Mouse (Mus musculus): ENCODE measurements at regions not wholly inside any gene's neighbourhood (a gene's known extent, or its start where the extent isn't known, plus 50 kb on each side); places are given as distances from the start of the nearest gene placed in this dataset.
A peak's percentile ranks its signal among the peaks of the same experiment; 100 is the strongest.

DNA sequence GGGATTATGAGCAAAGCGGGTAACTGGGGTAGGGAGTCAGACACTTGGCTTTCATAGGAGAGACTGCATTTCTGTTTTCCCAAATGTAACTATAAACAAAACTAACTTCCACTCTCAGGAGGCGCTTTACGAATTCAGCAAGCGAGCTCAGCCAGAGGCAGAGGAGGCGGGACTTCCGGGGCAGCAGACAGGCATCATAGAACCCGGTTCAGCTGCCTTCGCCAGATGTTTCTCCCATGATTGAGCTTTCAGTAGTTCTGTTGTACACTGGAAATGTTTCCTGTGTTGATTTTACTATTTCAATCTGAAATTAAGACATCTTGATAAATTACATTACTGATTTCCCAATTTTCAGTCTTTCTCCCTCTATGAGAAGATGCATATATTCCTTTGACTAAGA lies 92.9 kb downstream of the Zfp365 start:
- no peak for DNase-seq (ENCODE audit: low spot score)
- intact Hi-C loops (cut with DNase I): no loop called here

DNA sequence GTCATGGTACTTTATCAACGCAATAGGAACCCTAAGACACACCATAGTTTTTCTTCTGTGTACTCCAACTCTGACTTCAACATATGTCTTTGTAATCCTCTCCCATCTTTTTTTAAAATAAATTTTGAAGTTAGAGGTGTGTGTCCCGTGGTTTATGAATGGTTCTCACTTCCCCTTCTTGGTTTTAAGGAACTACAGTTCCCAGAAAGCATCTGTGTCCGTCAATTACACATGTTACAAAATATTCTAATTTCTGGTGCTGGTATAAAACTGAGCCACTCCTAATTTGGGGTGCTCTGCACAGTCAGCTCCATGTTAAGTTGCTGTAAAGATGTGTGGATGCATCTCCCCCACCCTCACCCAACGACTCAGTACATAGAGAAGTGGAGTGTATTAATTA lies 98.6 kb downstream of the Zfp365 start:
- DNase-seq (ENCODE audit: low spot score): no peak
- intact Hi-C loops (cut with DNase I): no loop called here

DNA sequence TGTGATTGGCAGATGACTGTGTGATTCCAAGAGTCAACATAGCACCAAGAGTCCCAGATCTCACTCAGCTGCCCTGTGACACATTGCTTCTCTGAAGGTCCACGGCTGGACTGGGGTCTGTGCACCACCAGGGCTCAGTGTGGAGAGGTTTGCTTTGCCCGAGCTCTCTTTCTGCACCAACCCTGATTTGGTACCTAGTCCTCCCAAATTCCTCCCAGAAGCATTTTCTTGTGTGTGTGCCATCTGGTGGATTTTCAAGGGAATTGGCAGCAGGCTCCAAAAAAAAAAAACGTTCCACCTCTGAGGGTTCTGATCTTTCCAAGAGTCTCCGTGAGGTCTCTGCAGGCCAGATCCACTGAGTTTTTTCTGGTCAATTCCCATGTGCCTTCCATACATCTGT lies 107.3 kb downstream of the Zfp365 start:
- DNase-seq (ENCODE audit: low spot score): no peak
- intact Hi-C loops (cut with DNase I): no loop called here

DNA sequence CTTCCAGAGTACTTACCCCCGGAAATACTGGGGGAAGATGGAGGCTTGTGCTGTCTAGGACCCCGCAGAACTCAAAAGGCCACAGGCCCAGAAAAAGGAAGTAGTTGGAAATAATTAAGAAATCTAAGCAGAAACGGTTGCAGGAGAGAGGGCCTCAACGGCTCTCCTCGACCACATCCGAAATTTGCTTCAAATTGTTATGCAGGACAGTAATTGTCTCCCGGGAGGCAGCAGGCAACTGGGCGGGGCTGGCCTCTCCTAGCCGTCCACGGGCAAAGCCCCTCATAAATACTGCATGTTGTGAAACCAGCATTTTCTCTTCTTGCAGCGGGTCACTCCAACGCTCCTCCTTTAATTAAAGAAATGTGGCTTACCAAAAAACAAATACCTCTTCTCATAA lies 107.8 kb downstream of the Zfp365 start:
- intact Hi-C loops (cut with DNase I): no loop called here
- no peak for DNase-seq (ENCODE audit: low spot score)

DNA sequence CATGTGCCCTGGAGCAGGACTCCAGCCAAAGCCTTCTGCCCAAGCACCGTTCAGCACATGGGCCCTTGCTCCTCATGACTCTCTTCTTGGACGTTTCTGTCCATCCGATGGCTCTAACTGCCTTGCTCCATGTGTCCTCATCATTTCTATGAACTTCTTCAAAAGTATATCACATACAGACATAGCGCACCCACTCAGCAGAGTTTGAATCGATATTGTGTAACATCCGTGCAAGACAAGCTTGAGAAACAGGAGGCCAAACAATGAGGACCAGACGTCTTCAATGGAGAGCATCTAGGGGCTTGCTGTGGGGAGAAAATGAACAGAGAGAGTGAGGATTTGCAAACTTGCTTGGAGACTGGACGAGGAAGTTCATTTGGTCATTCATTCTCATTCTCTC lies 110.3 kb downstream of the Zfp365 start:
- DNase-seq (ENCODE audit: low spot score): no peak
- intact Hi-C loops (cut with DNase I): no loop called here

DNA sequence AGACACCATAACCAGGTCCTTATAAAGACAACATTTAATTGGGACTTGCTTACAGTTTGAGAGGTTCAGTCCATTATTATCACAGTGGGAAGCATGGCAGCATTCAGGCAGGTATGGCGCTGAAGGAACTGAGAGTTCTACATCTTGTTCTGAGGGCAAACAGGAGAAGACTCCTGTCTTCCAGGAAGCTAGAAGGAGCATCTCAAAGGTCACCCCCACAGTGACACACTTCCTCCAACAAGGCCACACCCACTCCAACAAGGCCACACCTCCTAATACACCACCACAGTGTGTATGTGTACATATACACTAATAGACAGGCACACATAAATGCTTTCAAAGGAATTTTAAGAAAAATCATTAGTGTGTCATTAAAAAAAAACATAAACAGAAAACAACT lies 110.8 kb downstream of the Zfp365 start:
- DNase-seq (ENCODE audit: low spot score): no peak
- intact Hi-C loops (cut with DNase I): no loop called here

DNA sequence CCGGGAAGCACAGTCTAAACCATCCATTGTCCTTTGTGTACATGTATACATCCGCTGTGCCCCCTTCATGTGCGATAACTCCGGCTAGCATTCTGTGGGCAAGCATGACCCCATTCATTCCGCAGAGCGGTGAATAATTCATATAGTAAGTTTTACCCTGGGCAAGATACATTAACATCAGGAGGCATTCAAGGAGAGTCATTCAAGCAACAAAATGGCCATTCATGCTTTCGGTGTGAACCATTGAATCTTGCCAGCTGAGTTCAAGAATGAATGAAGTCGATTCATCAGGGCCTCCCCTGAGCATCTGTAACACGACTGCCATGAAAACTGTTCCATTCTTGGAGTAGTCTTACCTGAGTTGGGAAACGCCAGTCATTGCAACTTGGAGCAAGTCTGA lies 113.5 kb downstream of the Zfp365 start:
- intact Hi-C loops (cut with DNase I): no loop called here
- DNase-seq (ENCODE audit: low spot score): no peak

DNA sequence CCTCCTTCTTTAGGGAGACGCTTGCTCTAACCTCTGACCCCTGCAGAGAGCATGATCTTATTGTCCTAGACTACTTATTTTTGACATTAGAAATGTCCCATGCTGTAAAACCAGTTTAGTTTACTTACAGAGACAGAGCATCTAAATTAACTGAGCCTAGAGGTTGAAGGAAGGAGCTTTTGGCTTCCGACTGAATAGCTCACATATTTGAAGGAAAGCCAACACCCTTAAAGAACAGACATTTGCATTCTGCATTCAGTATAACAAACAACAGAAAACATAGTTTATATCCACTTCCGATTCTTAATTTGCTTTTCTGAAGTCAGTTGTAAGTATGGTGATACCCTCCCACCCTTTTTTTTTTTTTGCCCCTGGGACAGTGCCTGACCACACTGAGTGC lies 119.3 kb downstream of the Zfp365 start:
- intact Hi-C loops (cut with DNase I): no loop called here
- DNase-seq (ENCODE audit: low spot score): no peak

DNA sequence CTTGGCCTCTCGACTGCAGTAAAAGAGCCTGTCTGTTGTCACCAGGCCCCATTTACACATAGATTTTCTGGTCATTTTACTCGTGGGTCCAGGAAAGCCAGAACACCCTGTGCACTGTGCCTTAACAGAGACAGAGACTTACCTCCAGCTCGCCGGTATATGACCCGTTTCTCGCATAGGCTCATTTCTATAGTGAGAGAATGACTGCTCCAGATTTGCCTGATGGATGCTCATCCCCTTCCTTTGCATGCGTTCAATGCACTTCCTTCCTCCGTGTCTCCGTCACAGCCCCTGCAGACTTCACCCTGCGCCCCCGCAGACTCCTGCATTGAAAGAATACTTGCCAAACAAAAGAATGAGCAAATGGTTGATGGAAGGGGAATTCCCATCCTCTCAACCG lies 122.8 kb downstream of the Zfp365 start:
- DNase-seq (ENCODE audit: low spot score): no peak

DNA sequence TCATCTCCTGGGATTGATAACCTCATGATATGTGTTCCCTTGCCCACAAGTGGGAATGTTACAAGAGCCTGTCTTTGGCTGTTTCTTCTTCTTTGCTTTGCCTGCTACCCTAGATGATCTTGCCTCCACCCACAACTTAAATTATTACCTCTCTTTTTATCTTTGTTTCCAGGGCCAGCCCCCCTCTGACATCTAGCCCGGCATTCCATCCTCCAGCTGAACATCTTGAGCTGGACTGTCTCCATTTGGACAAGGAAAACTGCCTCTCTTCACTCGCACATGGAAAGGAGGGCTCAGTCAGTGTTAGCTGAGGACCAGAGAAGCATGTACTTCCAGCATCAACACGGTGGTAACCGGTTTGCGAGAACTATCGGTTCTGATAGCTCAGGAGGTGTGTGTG lies 124.3 kb downstream of the Zfp365 start:
- no peak for DNase-seq (ENCODE audit: low spot score)
- intact Hi-C loops (cut with DNase I): no loop called here

More for the DNA sequence above, 122.8 kb downstream of the Zfp365 start:
- intact Hi-C loops (cut with DNase I): no loop called here

DNA sequence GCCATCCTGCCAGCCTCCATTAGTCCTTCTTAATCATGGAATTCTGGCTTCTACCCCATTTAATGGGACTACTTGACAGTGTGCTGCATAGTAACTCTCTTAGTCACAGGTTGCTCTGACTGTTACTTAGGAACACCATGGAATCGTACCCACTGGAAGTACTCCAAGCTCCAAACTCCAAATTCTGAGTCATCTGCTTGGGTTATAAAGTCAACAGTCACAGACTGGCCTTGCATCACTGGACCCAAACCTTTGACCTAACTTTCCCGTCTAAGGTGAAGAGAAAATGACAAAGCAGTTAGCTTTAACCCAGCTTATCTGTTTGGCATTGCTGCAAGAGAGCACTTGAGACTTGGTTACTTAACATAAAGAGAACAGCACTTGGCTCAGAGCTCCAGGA lies 126.9 kb downstream of the Zfp365 start:
- DNase-seq (ENCODE audit: low spot score): peak; percentile 28
- intact Hi-C loops (cut with DNase I): no loop called here

DNA sequence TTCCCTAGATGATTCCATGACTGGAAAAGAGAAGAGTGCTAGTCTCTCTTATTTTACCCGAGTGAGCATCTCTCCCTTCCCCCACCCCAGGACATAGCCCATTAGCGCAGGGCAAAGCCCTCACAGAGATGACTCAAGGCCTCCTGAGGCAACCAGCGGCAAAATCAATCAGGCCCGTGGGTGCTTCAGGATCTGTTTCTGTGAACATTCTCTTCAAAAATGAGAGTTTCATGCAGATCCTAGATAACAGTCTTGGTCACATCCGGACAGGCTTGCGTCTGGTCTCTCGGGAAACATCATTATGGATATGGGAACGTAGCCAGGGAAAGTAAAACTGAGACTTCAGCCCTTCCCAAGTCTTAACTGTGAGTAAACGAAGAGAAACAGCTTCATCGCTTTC lies 134.1 kb downstream of the Zfp365 start:
- no peak for DNase-seq (ENCODE audit: low spot score)
- intact Hi-C loops (cut with DNase I): no loop called here

DNA sequence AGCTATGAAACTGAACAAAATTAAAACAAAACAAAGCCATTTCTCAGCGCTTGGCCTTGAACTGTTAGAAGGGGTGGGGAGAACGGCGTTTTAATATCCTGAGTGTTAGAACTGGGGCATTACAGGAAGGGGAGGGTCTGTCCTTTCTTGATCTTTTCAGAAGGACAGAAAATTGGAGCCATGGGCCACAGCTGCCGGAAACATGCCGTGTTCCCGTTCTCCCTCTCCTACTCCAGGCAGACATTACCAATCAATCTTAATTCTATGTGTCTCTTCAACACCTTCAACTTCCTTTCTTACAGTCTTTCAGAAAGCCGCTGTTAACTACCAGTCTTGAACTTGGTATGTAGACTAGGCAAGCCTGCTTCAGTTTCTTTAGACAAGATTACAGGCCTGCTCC lies 134.7 kb downstream of the Zfp365 start:
- intact Hi-C loops (cut with DNase I): no loop called here
- no peak for DNase-seq (ENCODE audit: low spot score)

DNA sequence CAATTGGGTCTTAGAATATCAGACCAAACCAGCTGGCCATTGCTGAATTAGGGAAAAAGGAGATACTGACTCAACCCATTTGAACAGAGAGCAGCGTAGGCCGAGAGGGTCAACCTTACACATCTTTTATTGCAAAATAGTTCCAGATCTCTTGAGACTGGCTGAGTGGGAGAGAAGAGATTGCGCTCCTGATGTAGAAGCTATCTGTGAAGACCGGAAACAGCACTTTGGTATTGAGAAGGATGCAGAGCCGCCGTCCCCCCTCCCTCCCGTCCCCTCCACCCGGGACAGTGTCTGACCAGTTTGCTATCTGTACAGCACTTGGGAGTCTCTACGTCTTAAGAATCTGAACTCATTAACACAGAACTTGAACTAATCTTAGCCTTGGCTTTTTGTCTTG lies 135.6 kb downstream of the Zfp365 start:
- intact Hi-C loops (cut with DNase I): no loop called here
- DNase-seq (ENCODE audit: low spot score): peak; percentile 12

DNA sequence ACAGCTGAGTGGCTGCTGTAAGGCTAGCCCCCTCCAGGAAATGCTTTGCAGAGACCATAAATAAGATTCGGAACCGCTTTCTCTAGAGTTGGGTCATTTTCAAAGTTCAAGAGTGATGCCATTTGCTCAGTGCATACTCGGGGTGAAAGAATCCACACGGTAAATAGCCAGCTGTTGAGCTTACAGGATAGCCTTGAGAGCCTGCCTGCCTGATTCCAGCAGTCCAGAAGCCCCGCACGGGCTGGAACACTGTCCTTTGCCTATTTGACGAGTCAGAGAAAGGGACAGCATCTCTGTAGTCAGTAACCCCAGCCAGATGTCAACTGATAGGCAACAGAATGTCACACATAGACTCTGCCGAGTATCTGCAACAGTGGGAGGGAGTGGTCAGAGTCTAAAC lies 140.7 kb downstream of the Zfp365 start:
- intact Hi-C loops (cut with DNase I): no loop called here
- no peak for DNase-seq (ENCODE audit: low spot score)

DNA sequence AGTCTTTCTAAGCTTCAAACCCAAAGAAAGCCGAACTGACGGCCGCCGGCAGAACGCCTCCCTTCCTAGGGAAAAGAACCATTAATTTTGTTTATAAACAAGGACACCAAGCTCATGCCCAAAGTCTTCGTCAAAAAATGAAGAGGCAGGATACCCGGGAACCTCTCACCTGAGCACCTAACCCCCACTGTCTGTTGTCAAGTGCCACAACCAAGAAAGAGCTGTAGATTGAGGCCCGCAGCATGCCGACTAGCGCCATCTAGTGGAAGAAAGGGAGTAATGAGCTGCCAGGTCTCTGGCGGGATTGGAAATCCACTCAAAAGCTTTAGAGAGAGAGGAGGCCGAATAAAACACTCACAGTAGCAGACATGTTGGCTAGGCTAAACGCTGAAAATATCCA lies 146.4 kb downstream of the Zfp365 start:
- intact Hi-C loops (cut with DNase I): loop anchor here (1.0 kb wide), 1 partner anchor 451 kb away; no protein-coding TSS in a partner anchor
- no peak for DNase-seq (ENCODE audit: low spot score)

DNA sequence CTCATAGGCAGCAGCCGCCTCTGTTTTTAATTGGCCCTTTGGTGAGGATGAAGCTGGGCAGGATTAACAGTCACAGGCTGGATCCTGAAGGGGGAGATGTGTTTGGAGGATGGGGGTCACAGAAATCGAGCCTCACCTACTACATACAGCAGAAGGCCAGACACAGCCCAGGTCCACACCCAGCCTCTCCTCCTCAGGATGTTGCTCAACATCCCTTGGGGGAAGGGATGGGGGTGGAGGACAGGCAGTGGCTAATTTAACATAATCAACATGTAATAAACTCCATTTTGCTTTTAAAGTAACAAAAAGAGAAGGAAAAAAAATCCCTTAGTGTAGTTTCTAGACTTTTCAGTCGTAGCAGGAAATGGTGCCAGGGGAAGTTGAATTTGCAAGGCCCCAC lies 152.0 kb downstream of the Zfp365 start:
- intact Hi-C loops (cut with DNase I): no loop called here
- peak; percentile 21 for DNase-seq (ENCODE audit: low spot score)

DNA sequence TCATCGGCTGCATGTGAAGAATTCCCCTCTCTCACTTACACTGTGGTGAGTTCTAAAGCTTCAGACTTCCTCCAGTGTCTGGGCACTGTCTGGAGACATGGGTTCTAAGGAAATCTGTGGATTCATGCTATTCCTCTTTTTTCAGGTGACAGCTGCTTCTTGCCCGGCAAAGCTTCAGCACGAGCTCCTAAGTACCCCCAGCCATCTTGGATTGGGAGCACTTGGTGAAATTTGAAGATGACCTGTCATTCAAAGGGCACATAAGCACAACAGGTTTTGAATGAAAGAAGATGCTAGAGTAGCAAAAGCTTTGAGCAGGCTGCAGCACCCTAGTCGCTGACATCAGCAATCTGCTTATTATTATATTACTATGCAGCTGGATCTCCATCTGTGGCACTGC lies 164.3 kb downstream of the Zfp365 start:
- intact Hi-C loops (cut with DNase I): no loop called here
- no peak for DNase-seq (ENCODE audit: low spot score)

DNA sequence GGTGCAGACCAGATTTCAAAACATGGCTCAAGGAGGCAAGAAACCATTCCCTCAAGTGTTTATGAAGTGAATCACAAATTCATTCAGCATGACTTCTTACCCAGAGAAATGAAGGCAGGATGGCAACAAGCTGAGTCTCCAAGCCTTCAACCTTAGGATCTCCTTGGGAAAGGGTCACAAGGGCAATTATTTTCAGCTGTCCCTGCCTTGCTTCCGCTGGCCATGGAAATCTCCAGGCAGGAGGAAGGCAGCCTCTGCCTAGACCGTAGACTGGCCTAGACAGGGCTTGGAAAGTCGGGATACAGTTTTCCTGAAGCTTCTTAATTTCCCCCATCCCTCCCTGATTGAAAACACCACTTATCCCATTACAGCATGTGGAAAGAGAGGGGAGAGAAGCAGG lies 165.0 kb downstream of the Zfp365 start:
- intact Hi-C loops (cut with DNase I): no loop called here

DNA sequence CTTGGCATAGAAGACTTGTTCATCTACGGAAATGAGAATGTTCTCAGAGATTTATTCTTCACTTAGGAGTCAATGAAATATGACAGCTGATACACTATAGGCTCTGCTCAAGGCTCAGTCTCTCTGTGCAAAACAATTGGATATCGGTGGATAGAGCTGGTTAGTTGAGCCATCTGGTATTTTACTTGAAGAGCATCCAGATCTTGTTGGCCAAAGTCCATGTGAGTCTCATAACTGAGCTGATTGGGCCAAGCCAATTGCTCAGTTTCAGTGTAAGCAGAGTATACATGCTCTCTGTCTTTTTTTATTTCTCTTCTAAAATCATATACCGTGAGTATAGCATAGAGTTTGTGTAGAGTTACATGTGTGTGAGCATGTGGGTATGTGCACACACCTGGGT lies 166.3 kb downstream of the Zfp365 start:
- no peak for DNase-seq (ENCODE audit: low spot score)
- intact Hi-C loops (cut with DNase I): no loop called here

More for the DNA sequence above, 165.0 kb downstream of the Zfp365 start:
- DNase-seq (ENCODE audit: low spot score): no peak

DNA sequence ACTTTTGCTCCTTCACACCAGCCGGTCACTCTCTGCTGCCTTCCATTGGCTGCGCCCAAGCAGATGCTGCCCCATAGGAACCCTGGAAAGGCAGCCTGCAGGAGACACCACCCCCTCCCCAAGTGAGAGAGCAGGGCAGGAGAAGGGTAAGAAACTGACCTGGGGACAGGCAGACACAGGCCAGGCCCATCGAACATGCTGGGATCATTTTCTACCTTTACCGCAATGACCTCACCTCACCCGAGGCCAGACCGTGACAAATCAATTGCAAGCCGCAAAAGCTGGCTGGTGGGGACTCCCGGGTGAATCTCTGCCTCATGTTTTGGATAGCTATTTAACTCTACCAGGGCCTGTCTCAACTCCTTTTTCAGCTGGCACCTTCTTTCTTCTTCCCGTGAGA lies 168.9 kb downstream of the Zfp365 start:
- intact Hi-C loops (cut with DNase I): no loop called here
- DNase-seq (ENCODE audit: low spot score): no peak

DNA sequence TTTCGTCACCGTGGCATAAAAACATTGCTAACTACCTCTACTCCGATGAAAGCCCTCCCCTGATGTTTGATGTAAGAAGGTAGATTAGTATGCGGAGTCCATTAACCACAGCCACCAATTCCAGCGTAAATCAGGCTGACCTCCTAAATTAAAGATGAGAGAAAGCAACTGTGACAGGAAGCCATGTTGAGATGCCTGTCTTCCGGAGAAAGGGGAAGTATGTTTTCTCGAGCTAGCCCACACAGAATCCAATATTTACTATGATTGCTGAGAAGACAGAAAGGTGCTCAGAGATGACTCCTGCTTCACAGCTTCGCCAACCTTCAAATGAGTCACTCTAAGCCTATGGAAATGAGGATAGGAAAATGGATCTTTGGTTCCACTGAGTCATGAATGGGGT lies 169.6 kb downstream of the Zfp365 start:
- no peak for DNase-seq (ENCODE audit: low spot score)
- intact Hi-C loops (cut with DNase I): no loop called here

DNA sequence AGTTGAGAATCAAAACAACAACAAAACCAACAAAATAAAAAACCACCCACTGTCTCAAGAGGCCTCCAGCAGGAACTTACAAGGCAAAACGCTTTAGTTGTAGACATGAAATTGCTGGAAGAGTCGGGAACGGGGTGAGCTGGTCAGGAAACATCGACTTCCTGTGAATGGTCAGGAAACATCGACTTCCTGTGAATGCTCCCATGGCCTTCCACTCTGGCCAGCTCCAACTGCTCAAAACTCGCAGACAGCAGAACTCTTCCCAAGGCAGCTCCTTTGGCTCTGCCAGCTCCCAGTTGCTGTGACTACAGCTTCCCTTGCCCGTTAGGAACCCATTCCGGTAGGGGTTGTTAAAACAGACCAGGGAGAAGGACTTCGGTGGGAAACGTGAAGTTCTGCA lies 170.2 kb downstream of the Zfp365 start:
- intact Hi-C loops (cut with DNase I): no loop called here
- DNase-seq (ENCODE audit: low spot score): no peak
